In the genomic region with DNA sequence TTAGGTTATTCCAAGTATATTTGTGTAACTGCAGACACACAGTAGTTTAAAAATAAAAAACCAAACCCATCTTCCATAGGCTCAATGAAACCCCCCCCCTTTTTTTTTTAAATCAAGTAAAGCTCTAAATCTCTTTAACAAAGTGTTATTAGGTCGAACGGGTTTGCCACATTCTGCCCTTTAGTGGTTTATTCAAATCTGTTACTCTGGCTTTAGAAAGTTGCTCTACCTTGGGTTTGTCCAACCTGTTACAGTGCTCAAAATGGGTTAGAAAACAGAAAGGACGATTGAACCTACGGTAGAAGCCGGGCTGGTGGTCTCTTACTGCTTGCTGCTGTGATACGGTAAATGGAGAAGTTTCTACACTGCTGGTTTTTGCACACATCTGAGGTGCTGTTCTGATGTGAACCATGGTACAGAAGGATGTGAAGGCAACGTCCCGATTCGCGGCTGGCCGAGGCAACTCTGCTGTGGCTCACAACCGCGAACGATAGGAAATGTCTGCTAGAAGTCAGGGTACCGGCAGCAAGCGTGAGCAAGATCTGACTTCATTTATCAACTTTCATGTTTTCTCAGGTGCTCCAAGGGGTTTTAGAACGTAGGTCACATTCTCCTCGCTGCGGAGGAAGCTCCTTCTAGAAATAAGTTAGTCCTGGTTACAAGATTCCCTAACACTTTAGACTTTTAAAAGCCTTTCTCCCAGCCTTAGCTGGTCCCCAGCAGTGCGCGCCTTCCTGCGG, we compare ENCODE assay signal across 8 mouse cellular contexts. TPM values are rescaled to one million over a fixed set of nuclear protein-coding genes. Genes with fewer than 3 reads are reported as not detected.
A peak's percentile ranks its signal among the peaks of the same experiment; 100 is the strongest.
DNase-seq lines count a peak whose midpoint lies in the region; ATAC-seq and TF ChIP-seq lines count a peak whose summit lies in the region.

No protein-coding gene starts in this region.

- peaks cover 28% of the 10 kb centered on the region for H3K36me3 ChIP-seq in kidney, embryonic 16.5 days (ENCODE audit: insufficient read depth, low read length)
- H3K36me3 ChIP-seq in forebrain, embryonic 11.5 days (ENCODE audit: control insufficient read depth, insufficient read depth, low read length) = no peaks in the 10 kb centered on the region; the same call in 1 of the 2 replicates
- H3K36me3 ChIP-seq in intestine, postnatal 0 days (ENCODE audit: control insufficient read depth, insufficient read depth) = no peaks in the 10 kb centered on the region
- H3K36me3 ChIP-seq in neural tube, embryonic 13.5 days = no peaks in the 10 kb centered on the region

- no peak for ATAC-seq in kidney, embryonic 16.5 days (ENCODE audit: low FRiP score, low TSS enrichment)
- ATAC-seq in forebrain, embryonic 11.5 days (replicated peaks; ENCODE audit: low FRiP score) = 0 out of 2 replicates have a peak, but pooled peaks have one; percentile 1
- ATAC-seq in intestine, postnatal 0 days = no peak
- no peak for ATAC-seq in neural tube, embryonic 13.5 days (ENCODE audit: low read depth)
- no peak for ATAC-seq in monocyte, adult 5-6 weeks (replicated peaks; ENCODE audit: insufficient number of reproducible peaks, low FRiP score, low TSS enrichment, poor library complexity, severe bottlenecking)

- peak overlapping the region; percentile 56 for H3K9ac ChIP-seq in kidney, embryonic 16.5 days (replicated peaks; ENCODE audit: low read length)
- peak overlapping the region; percentile 67 for H3K9ac ChIP-seq in forebrain, embryonic 11.5 days (ENCODE audit: low read length)
- no peak overlapping the region for H3K9ac ChIP-seq in intestine, postnatal 0 days (ENCODE audit: low read depth, low read length)
- H3K9ac ChIP-seq in neural tube, embryonic 13.5 days = peak overlapping the region; percentile 52

- peak overlapping the region; percentile 95 for H3K27ac ChIP-seq in kidney, embryonic 16.5 days (ENCODE audit: low read length)
- peak overlapping the region; percentile 95 for H3K27ac ChIP-seq in forebrain, embryonic 11.5 days (ENCODE audit: low read depth, low read length)
- peak overlapping the region; percentile 46; the same call in 1 of the 2 replicates for H3K27ac ChIP-seq in intestine, postnatal 0 days (ENCODE audit: low read depth, low read length)
- H3K27ac ChIP-seq in neural tube, embryonic 13.5 days (replicated peaks) = peak overlapping the region; percentile 89

- peak overlapping the region; percentile 22 for H3K4me3 ChIP-seq in kidney, embryonic 16.5 days (ENCODE audit: low read length)
- H3K4me3 ChIP-seq in forebrain, embryonic 11.5 days (ENCODE audit: low read depth, low read length) = peak overlapping the region; percentile 11
- H3K4me3 ChIP-seq in intestine, postnatal 0 days (ENCODE audit: low read depth, low read length) = 0 out of 2 replicates have a peak overlapping the region, but pooled peaks have one; percentile 5
- peak overlapping the region; percentile 20 for H3K4me3 ChIP-seq in neural tube, embryonic 13.5 days

- 42% methylated on average over 22 of the region's 22 CpGs for WGBS in kidney, embryonic 16.5 days
- WGBS in forebrain, embryonic 11.5 days = 53% methylated on average over 22 of the region's 22 CpGs
- WGBS in intestine, postnatal 0 days = 58% methylated on average over 22 of the region's 22 CpGs
- 51% methylated on average over 22 of the region's 22 CpGs for WGBS in neural tube, embryonic 13.5 days

- H3K4me1 ChIP-seq in kidney, embryonic 16.5 days (ENCODE audit: insufficient read depth, low read length) = peaks cover 24% of the 10 kb centered on the region
- H3K4me1 ChIP-seq in forebrain, embryonic 11.5 days (replicated peaks; ENCODE audit: control insufficient read depth, insufficient read depth, low read length) = peaks cover 4% of the 10 kb centered on the region; the same call in 1 of the 2 replicates
- 0 out of 2 replicates have a peak, but pooled peaks cover 1% of the 10 kb centered on the region for H3K4me1 ChIP-seq in intestine, postnatal 0 days (replicated peaks; ENCODE audit: control insufficient read depth, insufficient read depth, low read length)
- peaks cover 39% of the 10 kb centered on the region for H3K4me1 ChIP-seq in neural tube, embryonic 13.5 days (replicated peaks)

- H3K9me3 ChIP-seq in kidney, embryonic 16.5 days (ENCODE audit: low read length) = peaks cover 55% of the 10 kb centered on the region
- H3K9me3 ChIP-seq in forebrain, embryonic 11.5 days (ENCODE audit: control insufficient read depth, low read length) = peaks cover 33% of the 10 kb centered on the region
- H3K9me3 ChIP-seq in intestine, postnatal 0 days (ENCODE audit: control insufficient read depth) = peaks cover 14% of the 10 kb centered on the region
- H3K9me3 ChIP-seq in neural tube, embryonic 13.5 days = peaks cover 41% of the 10 kb centered on the region

- no peak for DNase-seq in kidney, postnatal 14 days
- DNase-seq in forebrain, embryonic 11.5 days (ENCODE audit: low spot score) = no peak
- no peak for DNase-seq in ovary, postnatal 10 days (ENCODE audit: low spot score)
- DNase-seq in right cerebral cortex, adult 2 months (ENCODE audit: low spot score in 2 of 2) = no peak

- peak overlapping the region; percentile 52 for H3K4me2 ChIP-seq in kidney, embryonic 16.5 days (replicated peaks; ENCODE audit: low read depth, low read length)
- H3K4me2 ChIP-seq in forebrain, embryonic 11.5 days (ENCODE audit: low read depth, low read length, severe bottlenecking) = peak overlapping the region; percentile 52
- H3K4me2 ChIP-seq in intestine, postnatal 0 days (replicated peaks; ENCODE audit: low read depth) = peak overlapping the region; percentile 32; the same call in 1 of the 2 replicates
- peak overlapping the region; percentile 62 for H3K4me2 ChIP-seq in neural tube, embryonic 13.5 days

- H3K27me3 ChIP-seq in kidney, embryonic 16.5 days (ENCODE audit: insufficient read depth, low read length) = no peaks in the 10 kb centered on the region
- H3K27me3 ChIP-seq in forebrain, embryonic 11.5 days (ENCODE audit: control insufficient read depth, insufficient read depth, low read length) = no peaks in the 10 kb centered on the region
- no peaks in the 10 kb centered on the region; the same call in 1 of the 2 replicates for H3K27me3 ChIP-seq in intestine, postnatal 0 days (replicated peaks; ENCODE audit: control insufficient read depth, insufficient read depth, low read length)
- no peaks in the 10 kb centered on the region for H3K27me3 ChIP-seq in neural tube, embryonic 13.5 days

- no peak for TF ChIP-seq CTCF in intestine, postnatal 0 days (IDR thresholded peaks at IDR 0.05; ENCODE audit: low read depth)

RNA-seq across cellular contexts. Expression of a gene that starts 11.8 kb away (rescaled TPM):
- 2,098 and 2,228 TPM in 2 replicates for polyA plus RNA-seq in kidney, embryonic 16.5 days (2015; fragmentation: Nextera tagmentation; extraction: Ambion mirVana)
- polyA plus RNA-seq in forebrain, embryonic 11.5 days (2014; fragmentation: Nextera tagmentation; extraction: Ambion mirVana) = 1,661 and 1,678 TPM in 2 replicates
- polyA plus RNA-seq in intestine, postnatal 0 days (2015; fragmentation: Nextera tagmentation; extraction: Ambion mirVana) = 145 and 156 TPM in 2 replicates
- polyA plus RNA-seq in neural tube, embryonic 13.5 days (2015; fragmentation: Nextera tagmentation; extraction: Ambion mirVana) = 431 and 546 TPM in 2 replicates
- 0.86 to 2.5 TPM in 2 of 3 replicates, not detected in the other for total RNA-seq in monocyte, adult 5-6 weeks (2017)

RNA-seq across cellular contexts. Expression of a gene that starts 41.6 kb away (rescaled TPM):
- polyA plus RNA-seq in kidney, embryonic 16.5 days (2015; fragmentation: Nextera tagmentation; extraction: Ambion mirVana) = 20.6 and 21.6 TPM in 2 replicates
- polyA plus RNA-seq in forebrain, embryonic 11.5 days (2014; fragmentation: Nextera tagmentation; extraction: Ambion mirVana) = 21.6 and 24.1 TPM in 2 replicates
- polyA plus RNA-seq in intestine, postnatal 0 days (2015; fragmentation: Nextera tagmentation; extraction: Ambion mirVana) = 3.7 and 4.4 TPM in 2 replicates
- polyA plus RNA-seq in neural tube, embryonic 13.5 days (2015; fragmentation: Nextera tagmentation; extraction: Ambion mirVana) = 12.2 and 17.4 TPM in 2 replicates
- total RNA-seq in monocyte, adult 5-6 weeks (2017) = 1.0 to 10.0 TPM in 2 of 3 replicates, not detected in the other
